Mouse (Mus musculus) neutrophil, adult 5-6 weeks (primary cell): ENCODE results near the gene Cfap52. TPM values are rescaled to one million over a fixed set of nuclear protein-coding genes. Genes with fewer than 3 reads are reported as not detected.

Experiments
- ATAC-seq: fragments of 151-379, 151-347 bp; 2 replicates; pipeline ENCODE4 v1.8.0; 2017; ENCODE audit warnings: mild to moderate bottlenecking, moderate TSS enrichment; ENCODE audit not compliant: insufficient number of reproducible peaks, poor library complexity, low FRiP score, severe bottlenecking; ENCODE audit errors: extremely low read depth
- total RNA-seq: library from RNA; stranded (forward); fragments of 200-1000 nt; gene quantifications from 2 replicates; pipeline ENCODE4 v1.2.3, GENCODE M21; 2017

Gene Cfap52
- total RNA-seq, 1 experiment from 2014 or later = not detected

DNA sequence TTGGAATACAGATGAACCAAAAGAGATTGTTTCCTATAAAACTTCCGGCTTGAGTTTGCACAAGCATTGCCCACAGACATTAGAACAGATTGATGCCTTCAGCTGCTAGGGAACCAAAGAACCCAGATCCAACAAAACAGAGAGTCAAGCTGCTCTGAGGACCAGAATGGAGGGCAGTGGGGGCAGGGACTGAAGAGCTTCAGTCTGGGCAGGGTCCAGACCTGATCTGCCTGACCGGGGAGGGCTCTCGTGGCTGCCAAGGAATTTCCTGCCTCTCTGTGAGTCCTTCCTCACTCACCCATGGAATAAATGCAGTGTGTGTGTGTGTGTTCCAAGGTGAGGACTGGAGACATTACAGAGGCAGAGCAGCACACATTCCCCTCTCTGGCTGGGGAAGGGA lies 17.2 kb downstream of the Cfap52 start:
- no peak for ATAC-seq

DNA sequence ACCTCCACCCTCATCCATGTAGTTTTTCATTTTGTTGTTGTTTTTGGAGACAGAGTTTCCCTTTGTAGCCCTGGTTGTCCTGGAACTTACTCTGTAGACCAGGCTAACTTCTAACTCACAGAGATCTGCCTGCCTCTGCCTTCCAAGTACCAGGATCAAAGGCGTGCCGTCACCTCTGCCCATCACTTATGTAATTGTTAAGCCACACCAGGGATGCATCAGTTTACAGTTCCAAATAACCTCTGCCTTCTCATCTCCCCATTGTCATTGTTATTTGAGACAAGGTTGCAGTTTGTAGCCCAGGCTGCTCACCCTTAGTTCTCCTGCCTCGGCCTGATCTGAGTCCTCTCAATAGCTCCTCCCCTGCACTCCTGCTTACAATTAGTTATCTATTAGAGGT lies 33.3 kb downstream of the Cfap52 start:
- ATAC-seq = no peak

DNA sequence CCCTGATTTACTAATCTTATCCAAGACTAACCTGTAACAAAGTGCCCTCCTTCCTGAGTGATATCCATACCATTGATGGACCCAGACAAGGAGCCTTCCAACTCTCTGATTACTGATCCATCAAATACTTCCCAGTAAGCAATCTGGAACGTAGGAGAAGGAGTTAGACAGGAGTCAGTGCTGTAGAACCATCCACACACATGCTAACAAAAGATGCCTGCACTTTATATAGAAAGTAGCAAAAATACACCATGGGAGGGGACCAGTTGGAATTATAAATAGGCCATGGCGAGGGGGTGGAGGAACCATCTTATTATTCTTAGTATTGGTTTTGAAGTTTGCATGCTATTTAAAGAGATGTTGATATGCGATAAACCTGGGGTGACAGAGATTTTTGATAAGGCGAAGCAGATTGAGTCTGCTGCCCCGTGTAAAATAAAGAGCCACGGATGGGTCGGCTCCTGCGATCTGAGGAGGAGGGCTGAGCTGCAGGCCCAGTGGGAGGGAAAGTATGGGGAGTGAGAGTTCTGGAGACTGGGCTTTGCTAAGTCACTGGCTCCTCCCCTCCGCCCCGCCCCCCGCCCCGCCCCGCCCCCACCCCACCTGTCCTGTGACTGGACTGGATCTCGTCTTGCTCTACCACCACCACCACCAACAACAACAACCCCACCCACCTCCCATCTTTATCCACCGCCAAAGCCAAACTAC lies 38.9 kb downstream of the Cfap52 start:
- no peak for ATAC-seq

DNA sequence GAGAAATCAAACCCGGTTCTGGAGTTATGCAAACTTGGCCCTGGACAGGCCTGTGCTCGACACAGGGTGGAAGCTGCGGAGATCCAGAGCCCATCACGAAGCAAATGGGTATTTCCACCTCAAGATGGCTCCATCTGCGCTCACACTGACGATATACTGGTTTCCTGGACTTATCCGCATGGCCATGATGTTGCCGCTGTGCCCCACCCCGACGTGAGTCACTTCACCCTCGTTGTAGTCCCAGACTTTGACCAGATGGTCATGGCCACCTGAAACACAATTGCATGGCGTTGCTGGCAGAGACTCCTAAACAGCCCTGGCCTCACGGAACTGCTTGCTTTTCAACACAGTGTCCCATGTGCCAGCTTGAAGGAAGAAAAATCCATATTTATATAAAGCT lies 40.5 kb downstream of the Cfap52 start:
- ATAC-seq = no peak

DNA sequence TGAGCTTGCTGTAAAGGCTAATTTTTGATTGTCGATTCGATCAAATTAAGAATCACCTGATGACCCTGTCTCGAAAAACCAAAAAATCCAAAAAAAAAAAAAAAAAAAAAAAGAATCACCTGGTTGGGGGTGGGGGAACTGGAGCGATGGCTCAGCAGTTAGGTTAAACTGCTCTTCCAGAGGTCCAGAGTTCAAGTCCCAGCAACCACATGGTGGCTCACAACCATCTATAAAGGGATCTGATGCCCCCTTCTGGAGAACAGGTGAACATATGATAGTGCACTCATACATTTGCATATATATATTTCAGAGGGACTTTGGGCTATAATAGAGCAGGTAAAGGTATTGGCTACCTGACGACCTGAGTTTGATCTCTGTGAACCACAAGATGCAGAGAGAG lies 41.7 kb downstream of the Cfap52 start:
- no peak for ATAC-seq

DNA sequence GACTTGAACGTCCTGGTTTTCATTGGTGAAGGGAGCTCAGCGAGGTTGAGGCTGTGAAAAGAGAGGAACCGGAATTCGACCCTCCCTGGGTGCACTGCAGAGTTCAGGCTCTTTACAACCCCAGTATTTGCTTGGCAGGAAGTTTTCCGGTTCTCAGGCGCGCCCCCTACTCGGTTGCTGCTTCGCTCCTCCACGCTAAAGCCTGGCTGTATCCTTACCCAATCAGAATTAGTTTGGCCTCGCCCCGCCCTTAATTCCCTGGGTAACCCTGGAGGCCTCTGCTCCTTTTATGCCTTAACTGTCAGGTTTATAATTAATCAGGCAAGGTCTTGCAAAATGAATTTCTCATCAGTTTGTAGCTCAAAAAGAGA lies 42.7 kb downstream of the Cfap52 start:
- no peak for ATAC-seq

DNA sequence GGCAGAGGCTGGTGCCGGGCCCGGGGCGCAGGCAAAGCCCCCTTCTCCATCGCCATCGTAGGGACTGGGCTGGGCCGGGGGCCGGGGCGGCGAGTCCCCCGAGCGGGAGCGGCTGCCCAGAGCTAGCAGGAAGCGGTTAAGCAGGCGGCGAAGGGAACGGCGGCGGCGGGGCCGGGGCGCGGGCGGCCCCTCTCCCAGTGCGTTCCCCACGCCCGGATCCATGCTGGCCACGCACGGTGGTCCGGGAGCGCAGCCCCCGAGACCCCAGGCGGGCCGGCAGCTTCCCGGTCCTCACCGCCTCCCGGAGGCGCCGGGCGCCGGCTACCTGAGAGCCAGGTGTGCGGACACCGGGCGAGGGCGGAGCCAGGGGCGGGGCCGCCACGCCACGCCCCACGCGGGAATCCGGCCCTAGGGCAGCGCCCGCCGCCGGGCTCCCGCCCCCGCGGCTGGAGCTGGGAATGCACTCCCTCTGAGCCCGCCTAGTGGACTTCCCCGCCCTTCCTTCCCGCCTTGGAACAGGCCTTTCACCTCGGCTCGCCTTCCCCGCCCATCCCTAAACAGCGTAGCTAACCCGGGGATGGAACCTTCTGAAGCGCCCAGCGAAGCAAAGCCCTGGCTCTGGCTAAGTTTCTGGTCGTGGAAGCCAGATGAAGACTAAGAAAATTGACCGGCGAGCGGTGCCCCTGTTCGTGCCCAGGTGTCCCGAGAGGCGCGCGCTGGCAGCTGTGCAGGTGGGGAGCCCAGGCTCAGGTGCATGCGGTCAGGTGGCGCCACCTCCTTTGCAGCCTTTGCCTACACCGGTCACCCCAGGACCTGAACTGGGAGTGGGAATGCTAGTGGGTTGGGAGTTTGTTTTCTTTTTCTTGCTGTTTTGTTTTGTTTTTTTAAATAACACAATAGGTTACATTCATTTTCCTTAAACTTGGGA lies 43.4 kb downstream of the Cfap52 start, which contains the start of gene Usp43:
Gene Usp43, minus strand, starts transcription at position 327 of the 928 bp plus-strand sequence.
- no peak for ATAC-seq

DNA sequence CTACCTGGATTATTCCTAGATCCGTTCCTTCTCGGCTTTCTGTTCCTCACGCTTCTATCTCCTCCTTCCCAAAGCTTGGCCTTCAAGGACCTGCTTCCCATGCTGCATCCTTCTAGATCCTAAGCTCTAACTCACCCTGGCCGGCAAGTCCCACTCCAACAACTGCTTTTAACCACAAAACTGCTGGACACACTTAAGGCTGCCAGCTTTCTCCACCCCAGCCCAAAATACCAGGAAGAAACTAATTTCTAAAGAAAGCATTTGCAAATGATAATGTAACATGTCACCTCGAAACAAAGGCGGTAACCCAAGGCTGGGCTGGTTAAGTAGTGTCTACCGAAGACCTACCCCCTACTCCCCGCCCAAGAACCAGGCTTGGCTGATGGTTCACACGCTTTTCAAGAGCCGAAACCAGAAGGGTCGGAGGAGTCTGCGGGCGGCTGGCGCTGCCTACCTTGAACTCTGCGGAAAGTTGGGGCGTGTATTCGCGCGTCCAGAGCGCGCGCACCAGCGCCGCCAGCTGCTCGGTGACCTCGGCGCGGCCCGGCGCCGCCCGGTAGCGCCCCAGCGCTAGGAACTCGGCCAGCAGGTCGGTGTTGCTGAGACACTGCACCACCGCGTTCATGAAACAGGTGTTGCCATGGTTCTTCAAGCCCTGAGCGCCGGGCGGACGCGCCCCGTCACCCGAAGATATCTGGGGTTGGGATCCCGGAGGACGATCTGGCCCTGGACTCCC lies 44.2 kb downstream of the Cfap52 start:
- ATAC-seq = no peak

DNA sequence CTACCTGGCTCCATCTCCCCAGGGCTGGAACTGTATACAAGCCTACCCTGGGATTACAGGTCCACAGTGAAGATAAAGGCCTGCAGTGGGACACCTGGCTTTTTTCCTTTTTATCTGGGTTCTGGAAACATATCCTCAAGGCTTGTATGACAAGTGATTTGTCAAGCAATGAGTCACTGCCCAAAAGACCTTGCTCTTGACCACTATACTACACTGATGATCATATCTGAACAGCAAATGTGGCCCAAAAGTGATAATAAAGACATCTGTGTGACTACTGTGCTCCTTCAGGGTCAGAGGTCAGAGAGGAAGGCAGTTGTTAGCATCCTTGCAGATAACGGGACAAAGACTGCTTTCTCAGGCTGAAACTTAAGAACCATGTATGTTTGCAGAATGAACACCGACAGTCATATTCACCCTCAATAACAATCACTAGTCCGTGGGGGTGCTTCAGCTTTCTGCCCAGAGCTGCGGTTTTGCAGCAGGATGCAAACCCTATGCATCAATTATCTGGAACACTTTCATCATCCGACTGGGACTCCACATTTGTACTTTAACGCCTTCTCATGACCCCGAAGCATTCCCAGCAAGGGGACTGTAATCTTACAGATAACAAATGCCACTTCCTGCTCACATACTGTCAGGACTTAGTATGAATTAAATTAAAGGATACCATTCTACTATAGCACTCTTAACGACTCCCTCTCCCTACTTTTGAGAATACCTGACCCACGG lies 45.1 kb downstream of the Cfap52 start:
- ATAC-seq = no peak

DNA sequence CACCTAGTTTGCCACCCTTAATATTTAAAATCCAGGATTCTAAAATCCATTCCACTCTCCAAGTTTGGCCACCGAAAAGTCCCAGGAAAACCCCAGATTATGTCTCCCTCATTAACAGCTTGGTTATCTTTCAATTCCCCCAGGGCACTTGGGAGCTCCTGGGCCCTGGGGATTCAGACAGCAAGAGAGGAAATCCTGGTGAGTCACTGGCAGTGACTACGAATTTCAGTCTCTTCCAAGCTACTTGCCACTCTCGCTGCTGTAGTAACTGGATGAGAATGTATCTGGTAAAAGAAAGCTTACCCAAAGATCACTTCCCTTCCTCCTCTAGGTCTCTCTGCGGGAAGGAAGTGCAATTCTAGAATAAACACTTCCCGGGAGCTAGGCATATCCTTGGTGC lies 45.9 kb downstream of the Cfap52 start:
- no peak for ATAC-seq

DNA sequence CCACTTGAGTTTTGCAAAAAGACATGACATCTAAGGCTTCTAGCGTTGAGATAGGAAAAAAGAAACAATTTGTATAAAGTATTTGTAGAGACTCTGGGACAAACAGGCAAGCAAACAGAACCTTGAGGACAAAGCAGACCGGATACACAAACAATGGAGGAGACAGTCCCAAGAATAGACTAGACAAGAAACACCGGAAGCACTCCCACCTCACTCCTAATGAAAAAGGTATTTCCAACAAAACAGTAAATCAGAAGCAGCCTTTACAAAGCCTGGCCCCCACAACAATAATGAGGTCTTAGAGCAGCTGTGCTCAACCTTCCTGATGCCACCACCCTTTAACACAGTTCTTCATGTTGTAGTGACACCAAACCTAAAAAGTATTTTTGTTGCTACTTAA lies 48.3 kb downstream of the Cfap52 start:
- ATAC-seq = no peak

DNA sequence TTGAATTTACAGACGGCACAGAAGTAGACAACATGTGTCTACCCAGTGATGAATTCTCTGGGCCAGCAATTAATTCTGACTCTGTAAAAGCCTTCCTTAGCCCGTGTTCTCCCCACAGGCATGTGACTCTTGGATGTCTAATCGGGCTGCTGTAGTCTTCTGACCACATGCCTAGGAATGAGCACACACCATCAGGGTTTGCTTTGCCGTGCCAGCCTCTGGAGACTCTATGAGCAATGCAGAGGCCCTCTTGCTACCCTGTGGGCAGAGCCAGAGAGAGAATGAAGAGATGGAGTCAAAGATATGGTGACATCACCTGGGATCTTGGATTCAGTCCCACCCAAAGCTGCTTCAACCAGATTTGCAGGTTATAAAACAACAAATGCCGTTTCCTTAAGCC lies 54.4 kb downstream of the Cfap52 start:
- no peak for ATAC-seq

DNA sequence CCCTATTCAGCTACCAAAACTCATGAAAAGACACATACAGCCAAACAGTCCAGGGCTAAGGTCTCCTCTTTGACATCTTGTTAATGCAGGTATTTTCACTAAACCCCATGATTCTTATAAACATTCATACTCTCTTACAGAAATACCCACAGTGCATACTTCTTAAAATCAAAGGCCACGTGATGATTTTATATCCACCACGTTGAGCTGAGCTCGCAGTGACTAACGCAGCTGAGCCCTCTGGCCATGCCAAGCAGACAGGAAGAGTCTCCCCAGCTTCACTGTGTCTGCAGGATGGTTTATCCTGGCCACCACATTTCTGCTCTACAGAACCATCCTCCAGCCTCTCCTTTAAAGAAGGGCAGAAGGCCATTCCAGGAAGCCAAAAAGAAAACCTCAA lies 61.7 kb downstream of the Cfap52 start:
- ATAC-seq = no peak

DNA sequence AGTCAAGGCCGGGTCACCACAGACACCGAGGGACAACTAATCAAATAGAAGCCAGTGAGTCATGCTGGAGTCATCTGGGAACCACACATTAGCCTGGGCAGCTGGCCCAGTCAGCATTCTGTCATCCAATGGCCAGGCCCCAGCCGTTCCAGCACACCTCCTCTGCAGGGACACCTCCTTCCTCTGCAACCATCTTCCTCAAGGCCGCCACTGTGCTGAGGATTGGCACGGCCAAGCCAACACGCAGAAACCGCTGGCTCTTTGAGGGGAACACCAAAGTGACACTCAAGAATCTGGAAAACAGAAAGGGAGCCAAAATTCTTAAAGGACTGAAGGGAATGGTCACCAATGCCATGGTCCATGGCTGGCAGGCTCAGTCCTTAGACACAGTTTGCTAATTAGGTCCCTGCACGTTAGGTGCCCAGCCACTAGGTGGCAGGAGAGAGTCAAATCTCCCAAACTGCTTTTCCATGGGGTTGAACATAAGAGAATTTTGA lies 68.3 kb downstream of the Cfap52 start:
- ATAC-seq = peak; percentile 41; the same call in 1 of the 2 replicates

DNA sequence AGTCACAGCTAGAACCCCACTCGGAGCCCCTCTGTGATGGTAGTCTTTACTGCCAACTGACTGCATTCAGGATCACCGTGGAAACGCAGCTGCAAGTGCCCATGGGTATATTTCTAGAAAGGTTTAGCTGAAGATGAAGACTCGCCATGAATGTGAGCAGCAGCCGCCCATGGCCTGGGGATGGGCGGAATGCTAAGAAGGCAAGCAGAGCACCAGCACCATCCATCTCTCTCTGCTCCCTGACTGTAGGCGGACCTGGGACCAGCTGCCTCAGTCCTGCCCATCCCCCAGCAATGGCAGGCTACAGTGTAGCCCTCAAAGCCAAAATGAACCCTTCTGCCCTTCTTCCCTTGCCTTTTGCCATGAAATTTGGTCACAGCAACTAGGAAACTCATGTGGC lies 69.8 kb downstream of the Cfap52 start:
- no peak for ATAC-seq

DNA sequence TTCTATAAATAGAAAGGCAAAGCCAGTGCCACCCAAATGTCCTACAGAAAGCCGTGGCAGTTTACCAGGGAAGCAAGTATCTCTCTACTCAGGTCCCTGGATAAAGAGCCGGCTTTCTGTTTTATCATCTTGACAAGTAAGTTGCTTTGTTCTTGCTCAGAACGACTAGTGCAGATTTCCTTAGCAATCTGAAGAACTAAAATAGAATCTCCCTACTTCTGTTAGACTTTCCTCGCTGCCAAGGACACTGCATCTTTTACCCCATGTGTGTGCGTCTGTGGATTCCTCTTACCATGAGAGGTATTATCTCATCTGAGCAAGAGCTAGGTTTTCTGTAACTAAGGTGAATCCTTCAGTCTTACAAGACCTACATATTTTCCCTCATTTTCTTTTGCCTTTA lies 76.9 kb downstream of the Cfap52 start:
- ATAC-seq = no peak

DNA sequence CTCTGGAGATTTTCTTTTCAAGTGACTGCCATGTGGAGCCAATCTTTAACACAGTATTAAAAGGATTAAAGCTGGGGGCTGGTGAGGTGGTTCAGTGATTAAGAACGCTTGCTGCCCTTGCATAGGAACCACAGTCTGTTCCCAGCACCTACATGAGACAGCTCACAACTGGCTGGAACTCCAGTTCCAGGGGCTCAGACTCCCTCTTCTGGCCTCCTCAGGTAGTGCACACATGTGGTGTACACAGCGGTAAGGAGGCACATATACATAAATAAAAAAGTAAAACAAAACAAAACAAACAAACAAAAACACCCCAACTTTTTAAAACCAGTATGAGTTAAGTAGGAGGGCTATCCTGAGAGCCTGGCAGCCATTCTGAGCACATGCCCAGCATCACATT lies 79.5 kb downstream of the Cfap52 start:
- ATAC-seq = no peak
